Mouse (Mus musculus): Measurements from ENCODE around the gene C130032M10Rik.

DNA sequence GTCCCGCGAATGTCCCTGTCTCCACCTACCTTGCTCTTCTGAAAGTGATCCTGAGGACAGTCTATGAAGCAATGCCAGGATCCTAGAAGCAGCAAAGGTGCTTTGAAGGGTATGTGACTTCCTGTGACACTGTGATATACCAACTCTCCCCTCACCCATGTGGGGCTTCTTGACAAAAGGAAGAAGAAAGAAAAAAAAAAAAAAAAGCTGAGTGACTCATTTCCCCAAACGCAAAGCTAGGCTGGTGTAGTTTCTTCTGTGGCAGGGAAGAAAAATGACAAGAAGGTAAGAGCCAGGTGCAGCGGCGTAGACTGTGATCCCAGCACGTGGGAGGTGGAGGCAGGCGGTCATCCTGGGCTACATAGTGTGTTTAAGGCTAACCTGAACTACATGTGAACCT, 19.0 kb upstream of the C130032M10Rik start:
- TF ChIP-seq CTCF (IDR thresholded peaks at IDR 0.05; ENCODE audit: insufficient read depth, low read depth, low read length), result no peak
- TF ChIP-seq POLR2A (IDR thresholded peaks at IDR 0.05; ENCODE audit: insufficient read depth, low read depth, low read length), result no peak
